Mouse (Mus musculus) forebrain, embryonic 16.5 days (tissue): ENCODE data around the gene Slitrk3. TPM values are rescaled to one million over a fixed set of nuclear protein-coding genes. Genes with fewer than 3 reads are reported as not detected.
A peak's percentile ranks its signal among the peaks of the same experiment; 100 is the strongest.

ENCODE experiments used
- ATAC-seq: fragments of 200-750 bp; cut with Nextera tagmentation; 2 replicates; pipeline ENCODE4 v1.8.0; 2017; ENCODE audit warnings: mild to moderate bottlenecking, moderate library complexity
- H3K27ac ChIP-seq: fragments of 300-500 bp; sonication (generic); 2 replicates; pipeline ENCODE4 v1.5.1; 2014; ENCODE audit warnings: low read length, control low read depth
- H3K27me3 ChIP-seq: fragments of 300-500 bp; sonication (generic); replicated peaks from 2 replicates; pipeline ENCODE4 v1.6.1; 2014; ENCODE audit warnings: low read length; ENCODE audit not compliant: control insufficient read depth, insufficient read depth
- H3K36me3 ChIP-seq: fragments of 300-500 bp; sonication (generic); 2 replicates; pipeline ENCODE4 v1.6.1; 2014; ENCODE audit not compliant: control insufficient read depth, insufficient read depth
- H3K4me1 ChIP-seq: fragments of 300-500 bp; sonication (generic); replicated peaks from 2 replicates; pipeline ENCODE4 v1.6.1; 2014; ENCODE audit warnings: low read length; ENCODE audit not compliant: control insufficient read depth, insufficient read depth
- H3K4me2 ChIP-seq: fragments of 300-500 bp; sonication (generic); 2 replicates; pipeline ENCODE4 v1.6.1; 2014; ENCODE audit warnings: mild to moderate bottlenecking, low read length, control low read depth
- H3K4me3 ChIP-seq: fragments of 300-500 bp; sonication (generic); replicated peaks from 2 replicates; pipeline ENCODE4 v1.5.1; 2014; ENCODE audit warnings: mild to moderate bottlenecking, low read length, control low read depth
- H3K9ac ChIP-seq: fragments of 300-500 bp; sonication (generic); replicated peaks from 2 replicates; pipeline ENCODE4 v1.6.1; 2014; ENCODE audit warnings: low read depth, low read length, control low read depth
- H3K9me3 ChIP-seq: fragments of 300-500 bp; sonication (generic); 2 replicates; pipeline ENCODE4 v1.6.1; 2016; ENCODE audit warnings: low read length; ENCODE audit not compliant: control insufficient read depth
- WGBS: fragments of 180-500 bp; shearing (Covaris S2); extraction: QIAGEN DNeasy Blood & Tissue Kit; methylation state at CpG from one replicate; pipeline ENCODE4 v1.1.7; 2014; 5-methylcytosine and 5-hydroxymethylcytosine counted together
- polyA plus RNA-seq: library from polyadenylated mRNA; unstranded; fragments of >200 nt; fragmentation: Nextera tagmentation; extraction: Ambion mirVana; gene quantifications from 2 replicates; pipeline ENCODE4 v1.2.1, GENCODE M21; 2015

The Slitrk3 gene
- polyA plus RNA-seq, 1 experiment from 2014 or later: 18.7 TPM

DNA sequence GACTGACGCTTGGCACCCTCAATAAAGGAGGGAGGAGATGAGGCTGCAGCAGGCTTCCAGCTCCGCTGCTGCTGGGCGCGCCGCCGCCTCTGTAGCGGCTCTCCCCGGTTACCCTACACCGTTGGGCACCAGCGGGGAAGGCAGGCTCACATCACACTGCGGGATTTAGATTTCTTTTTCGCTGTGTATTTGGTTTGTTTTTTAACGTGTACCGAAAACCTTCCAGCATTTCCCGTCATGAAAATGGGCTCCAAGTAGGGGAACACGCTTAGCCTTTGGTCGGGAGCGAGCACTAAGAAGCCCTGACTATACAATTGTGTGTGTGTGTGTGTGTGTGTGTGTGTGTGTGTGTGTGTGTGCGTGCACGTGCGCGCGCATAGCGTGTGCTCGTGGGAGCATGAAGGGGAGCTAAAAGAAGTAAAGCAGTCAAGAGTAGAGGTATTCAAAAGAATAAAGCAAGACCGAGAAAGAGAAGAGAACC is 4.1 kb downstream of the Slitrk3 start:
- H3K27me3 ChIP-seq: no peaks in the 10 kb centered on the region
- H3K4me2 ChIP-seq: peak overlapping the region; percentile 69
- peak overlapping the region; percentile 56 for H3K4me3 ChIP-seq
- peak; percentile 84 for ATAC-seq
- no peaks in the 10 kb centered on the region for H3K9me3 ChIP-seq
- H3K27ac ChIP-seq: peak overlapping the region; percentile 77
- H3K4me1 ChIP-seq: peaks cover 10% of the 10 kb centered on the region
- WGBS: 1% methylated on average over 26 of the region's 26 CpGs
- peaks cover 14% of the 10 kb centered on the region for H3K36me3 ChIP-seq
- peak overlapping the region; percentile 69 for H3K9ac ChIP-seq

DNA sequence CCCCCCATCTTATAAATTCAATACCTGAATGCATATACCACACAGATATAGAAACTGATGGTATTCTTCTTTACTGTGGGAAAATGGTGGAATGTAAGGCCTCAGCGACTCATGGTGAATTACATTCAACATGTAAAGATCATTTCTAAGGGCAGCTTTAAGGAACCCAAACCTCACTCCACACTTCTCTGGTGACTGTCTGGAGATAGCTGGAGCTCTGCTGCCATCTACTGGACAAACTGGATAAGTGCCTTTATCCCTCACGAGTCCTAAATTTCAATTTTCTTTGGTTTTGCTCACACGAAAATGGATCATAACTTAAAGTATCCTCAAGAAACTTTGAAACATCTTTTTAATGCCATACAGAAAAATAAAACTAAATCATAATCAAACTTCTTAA is 11.4 kb downstream of the Slitrk3 start:
- Histone ChIP-seq H3K36me3 (peaks cover 14% of the 10 kb centered on the region), H3K4me3 (no peak overlapping the region), H3K4me2 (no peak overlapping the region), H3K4me1 (no peaks in the 10 kb centered on the region), H3K9ac (no peak overlapping the region), H3K9me3 (no peaks in the 10 kb centered on the region), H3K27me3 (no peaks in the 10 kb centered on the region), H3K27ac (no peak overlapping the region)
- ATAC-seq: peak; percentile 81
- WGBS: under 1% methylated on average over 3 of the region's 3 CpGs

DNA sequence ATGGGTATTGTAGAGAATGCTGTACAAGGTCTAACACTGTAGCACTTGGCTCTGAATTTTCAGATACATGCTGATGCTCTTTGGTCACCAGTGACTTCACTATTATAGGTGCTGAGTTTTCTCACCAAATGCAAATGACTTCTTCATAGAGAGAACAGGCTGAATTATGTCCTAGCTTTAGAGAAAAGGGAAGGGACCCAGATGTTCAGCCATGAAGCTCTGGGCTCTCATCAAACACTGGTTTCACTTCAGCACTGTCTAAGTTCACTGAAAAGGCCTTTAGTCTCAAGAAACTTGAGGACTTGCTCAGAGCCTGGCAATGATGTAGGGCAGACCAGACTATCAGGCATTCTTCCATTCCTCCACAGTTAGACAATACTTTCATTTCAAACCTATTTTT is 15.3 kb downstream of the Slitrk3 start:
- Histone ChIP-seq H3K36me3 (no peaks in the 10 kb centered on the region), H3K9ac (no peak overlapping the region), H3K4me3 (no peak overlapping the region), H3K27ac (no peak overlapping the region), H3K27me3 (no peaks in the 10 kb centered on the region), H3K9me3 (no peaks in the 10 kb centered on the region), H3K4me1 (no peaks in the 10 kb centered on the region), H3K4me2 (no peak overlapping the region)
- no peak for ATAC-seq

DNA sequence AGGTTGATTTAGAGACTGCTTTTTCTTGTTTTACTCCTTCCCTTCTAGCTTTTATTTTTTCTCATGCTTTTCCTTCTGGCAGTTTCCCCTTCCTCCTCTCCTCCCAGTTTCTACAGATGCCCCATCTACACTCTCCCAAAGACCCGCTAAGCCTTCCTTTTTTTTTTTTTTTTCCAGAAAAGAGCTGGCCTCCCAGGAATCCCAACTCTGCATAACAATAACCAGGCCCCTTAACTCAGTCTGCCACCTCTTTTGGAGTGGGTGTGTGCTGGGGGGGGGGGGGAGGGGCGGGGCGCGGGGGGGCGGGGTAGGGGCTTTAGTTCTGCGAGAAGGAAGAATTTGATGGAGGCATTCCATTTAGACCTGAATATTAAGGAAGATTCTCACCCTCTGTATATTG is 51.6 kb downstream of the Slitrk3 start:
- no peak for ATAC-seq
- H3K4me1 ChIP-seq: no peaks in the 10 kb centered on the region
- no peaks in the 10 kb centered on the region for H3K27me3 ChIP-seq
- no peak overlapping the region for H3K4me2 ChIP-seq
- H3K27ac ChIP-seq: no peak overlapping the region
- WGBS: 5% methylated on average over 6 of the region's 6 CpGs
- no peaks in the 10 kb centered on the region for H3K9me3 ChIP-seq
- no peak overlapping the region for H3K4me3 ChIP-seq
- H3K9ac ChIP-seq: no peak overlapping the region
- no peaks in the 10 kb centered on the region for H3K36me3 ChIP-seq

DNA sequence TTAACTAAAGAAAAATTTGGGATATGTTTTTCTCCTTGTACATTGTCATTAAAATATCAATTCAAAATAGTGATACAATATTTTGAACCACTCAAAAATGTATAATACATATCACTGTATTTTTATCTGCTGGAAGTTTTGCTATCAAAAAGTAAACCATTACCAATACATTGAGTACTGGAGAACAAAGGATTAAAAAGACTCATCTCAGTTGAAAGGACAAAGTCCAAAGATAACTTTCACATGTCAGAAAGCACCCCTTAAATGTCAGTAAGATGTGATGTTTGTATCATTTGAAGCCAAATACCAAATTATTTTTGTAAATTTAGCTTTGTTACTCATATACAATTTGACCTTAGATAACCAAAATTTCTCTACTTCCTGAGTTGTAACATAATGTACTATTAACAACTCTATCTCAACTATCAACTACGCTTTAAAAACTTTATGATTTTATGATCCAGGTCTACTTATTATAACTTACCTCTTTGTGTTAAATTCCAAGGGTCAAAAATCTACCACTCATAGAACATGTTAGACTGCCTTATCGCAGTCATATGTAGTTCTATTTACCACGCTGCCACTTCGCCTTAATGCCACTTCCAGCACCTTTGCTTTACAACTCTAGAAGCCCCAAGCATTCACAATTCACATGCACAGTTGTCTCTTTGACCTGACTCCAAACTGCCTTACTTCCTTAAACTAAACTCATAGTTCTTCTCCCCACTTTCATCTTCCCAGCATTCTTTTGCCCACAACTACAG is 54.5 kb downstream of the Slitrk3 start:
- Histone ChIP-seq H3K27ac (no peak overlapping the region), H3K4me2 (no peak overlapping the region), H3K4me1 (no peaks in the 10 kb centered on the region), H3K9me3 (no peaks in the 10 kb centered on the region), H3K27me3 (no peaks in the 10 kb centered on the region), H3K4me3 (no peak overlapping the region), H3K36me3 (no peaks in the 10 kb centered on the region), H3K9ac (no peak overlapping the region)
- 98% methylated on average over 4 of the region's 4 CpGs for WGBS
- ATAC-seq: no peak

DNA sequence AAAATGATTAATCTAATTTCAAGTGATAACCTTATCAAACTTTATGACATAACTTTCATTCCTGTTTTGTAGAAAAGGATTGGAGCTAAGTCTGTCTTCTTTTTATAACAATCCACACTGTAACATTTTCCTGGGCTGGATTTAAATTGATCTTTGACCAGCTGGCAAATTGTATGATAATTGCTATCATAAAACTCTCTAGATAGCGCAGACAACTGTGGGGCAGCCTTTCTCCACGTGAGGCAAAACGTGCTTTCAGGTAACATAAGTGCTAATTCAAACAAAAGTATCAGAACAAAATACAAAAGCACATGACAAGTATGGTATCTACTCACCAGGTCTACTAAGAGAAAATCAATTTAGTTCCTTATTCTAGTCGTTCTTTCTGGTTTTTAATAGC is 60.1 kb downstream of the Slitrk3 start:
- no peaks in the 10 kb centered on the region for H3K27me3 ChIP-seq
- no peak overlapping the region for H3K9ac ChIP-seq
- H3K4me3 ChIP-seq: no peak overlapping the region
- H3K4me2 ChIP-seq: no peak overlapping the region
- no peak for ATAC-seq
- WGBS: 81% methylated on average over 4 of the region's 4 CpGs
- no peaks in the 10 kb centered on the region for H3K4me1 ChIP-seq
- no peak overlapping the region for H3K27ac ChIP-seq
- no peaks in the 10 kb centered on the region for H3K9me3 ChIP-seq
- no peaks in the 10 kb centered on the region for H3K36me3 ChIP-seq

Other genes starting within 250 kb of the Slitrk3 start
- gene Sis, start 89.9 kb downstream of the Slitrk3 start, polyA plus RNA-seq: not detected in 2 replicates